Mouse (Mus musculus) liver, postnatal 0 days (tissue): ENCODE measurements around the gene Rab7.

Experiments
- CTCF ChIP-seq: sonication (generic); IDR thresholded peaks from 2 replicates; pipeline ENCODE4 v1.5.1; 2016; ENCODE audit warnings: antibody characterized with exemption, low read depth
- EP300 ChIP-seq: IDR thresholded peaks from 2 replicates; pipeline ENCODE4 v1.6.1; 2016; ENCODE audit warnings: antibody characterized with exemption, low read depth, mild to moderate bottlenecking

- TF ChIP-seq CTCF (no peak), EP300 (peak; percentile 82)
Observed at GRCm38 (mm10) chr6:88062398-88062797, 17.3 kb upstream of the Rab7 start.
